Mouse (Mus musculus): ENCODE results near the gene Ms4a7. TPM values are rescaled to one million over a fixed set of nuclear protein-coding genes. Genes with fewer than 3 reads are reported as not detected.
"Not testable (repeated sequence)": the region's sequence is repeated elsewhere in the genome, so short reads cannot be mapped to it uniquely, and the experiment has no call there.

Gene Ms4a7
- polyA plus RNA-seq, 1 experiment, result 3.8 TPM

GRCm38 (mm10) chr19:11299529-11299928, 36.4 kb downstream of the Ms4a7 start:
- not testable (repeated sequence) for H3K27ac ChIP-seq (replicated peaks; ENCODE audit: low read depth, low read length); H3K4me3 ChIP-seq (ENCODE audit: insufficient read depth, low read depth, low read length); H3K4me1 ChIP-seq (ENCODE audit: control insufficient read depth, insufficient read depth, insufficient read length, low read length)

GRCm38 (mm10) chr19:11298939-11299338, 37.0 kb downstream of the Ms4a7 start:
- Histone ChIP-seq H3K4me1 (ENCODE audit: control insufficient read depth, insufficient read depth, insufficient read length, low read length) (no peaks in the 10 kb centered on the region), H3K27ac (replicated peaks; ENCODE audit: low read depth, low read length) (no peak overlapping the region), H3K4me3 (ENCODE audit: insufficient read depth, low read depth, low read length) (no peak overlapping the region)

GRCm38 (mm10) chr19:11293616-11294015, 42.3 kb downstream of the Ms4a7 start:
- not testable (repeated sequence) for H3K4me1 ChIP-seq (ENCODE audit: control insufficient read depth, insufficient read depth, insufficient read length, low read length); H3K4me3 ChIP-seq (ENCODE audit: insufficient read depth, low read depth, low read length); H3K27ac ChIP-seq (replicated peaks; ENCODE audit: low read depth, low read length)

- Histone ChIP-seq H3K4me1 (ENCODE audit: control insufficient read depth, insufficient read depth, insufficient read length, low read length) (no peaks in the 10 kb centered on the region), H3K27ac (replicated peaks; ENCODE audit: low read depth, low read length) (peak overlapping the region; percentile 53), H3K4me3 (ENCODE audit: insufficient read depth, low read depth, low read length) (peak overlapping the region; percentile 54)
Observed at GRCm38 (mm10) chr19:11292990-11293389, 43.0 kb downstream of the Ms4a7 start.

- H3K4me3 ChIP-seq (ENCODE audit: insufficient read depth, low read depth, low read length), result no peak within 1 kb of the TSS
- no peaks in the 10 kb centered on the region for H3K4me1 ChIP-seq (ENCODE audit: control insufficient read depth, insufficient read depth, insufficient read length, low read length)
- H3K27ac ChIP-seq (replicated peaks; ENCODE audit: low read depth, low read length), result no peak within 1 kb of the TSS
Observed at GRCm38 (mm10) chr19:11283773-11284172, 52.2 kb downstream of the Ms4a7 start, which contains the start of gene Ms4a5. Gene Ms4a5, minus strand, starts transcription at chr19:11283873.

GRCm38 (mm10) chr19:11280223-11280622, 55.7 kb downstream of the Ms4a7 start:
- Histone ChIP-seq H3K4me1 (ENCODE audit: control insufficient read depth, insufficient read depth, insufficient read length, low read length) (no peaks in the 10 kb centered on the region), H3K27ac (replicated peaks; ENCODE audit: low read depth, low read length) (no peak overlapping the region), H3K4me3 (ENCODE audit: insufficient read depth, low read depth, low read length) (no peak overlapping the region)

GRCm38 (mm10) chr19:11276431-11276830, 59.5 kb downstream of the Ms4a7 start:
- H3K4me3 ChIP-seq (ENCODE audit: insufficient read depth, low read depth, low read length), result no peak overlapping the region
- no peaks in the 10 kb centered on the region for H3K4me1 ChIP-seq (ENCODE audit: control insufficient read depth, insufficient read depth, insufficient read length, low read length)
- H3K27ac ChIP-seq (replicated peaks; ENCODE audit: low read depth, low read length), result no peak overlapping the region

Other genes with a start within 250 kb of the Ms4a7 start
- not detected in 2 replicates for gene 1700017D01Rik, start 205.3 kb downstream of the Ms4a7 start, polyA plus RNA-seq (2012; ENCODE audit: insufficient read depth, insufficient read length, missing spikeins)
- gene 1700025F22Rik, start 170.8 kb downstream of the Ms4a7 start, polyA plus RNA-seq (2012; ENCODE audit: insufficient read depth, insufficient read length, missing spikeins), result not detected in 2 replicates
- not detected in 2 replicates for gene Ms4a13, start 139.4 kb downstream of the Ms4a7 start, polyA plus RNA-seq (2012; ENCODE audit: insufficient read depth, insufficient read length, missing spikeins)
- not detected in 2 replicates for gene Ms4a12, start 103.7 kb downstream of the Ms4a7 start, polyA plus RNA-seq (2012; ENCODE audit: insufficient read depth, insufficient read length, missing spikeins)
- 0.32 and 0.75 TPM in 2 replicates for gene Ms4a1, start 69.9 kb downstream of the Ms4a7 start, polyA plus RNA-seq (2012; ENCODE audit: insufficient read depth, insufficient read length, missing spikeins)
- not detected in 2 replicates for gene Ms4a5, start 52.3 kb downstream of the Ms4a7 start, polyA plus RNA-seq (2012; ENCODE audit: insufficient read depth, insufficient read length, missing spikeins)
- gene Ms4a14, start 21.7 kb downstream of the Ms4a7 start, polyA plus RNA-seq (2012; ENCODE audit: insufficient read depth, insufficient read length, missing spikeins), result 0.38 and 0.59 TPM in 2 replicates
- 2.3 TPM in 1 of 2 replicates, not detected in the other for gene Ms4a4a, start 39.4 kb upstream of the Ms4a7 start, polyA plus RNA-seq (2012; ENCODE audit: insufficient read depth, insufficient read length, missing spikeins)
- gene Ms4a4c, start 68.6 kb upstream of the Ms4a7 start, polyA plus RNA-seq (2012; ENCODE audit: insufficient read depth, insufficient read length, missing spikeins), result 0.71 TPM in 1 of 2 replicates, not detected in the other
- not detected in 2 replicates for gene Ms4a4b, start 107.4 kb upstream of the Ms4a7 start, polyA plus RNA-seq (2012; ENCODE audit: insufficient read depth, insufficient read length, missing spikeins)
- gene Ms4a6c, start 133.2 kb upstream of the Ms4a7 start, polyA plus RNA-seq (2012; ENCODE audit: insufficient read depth, insufficient read length, missing spikeins), result 2.7 and 3.9 TPM in 2 replicates
- gene Gm8369, start 149.8 kb upstream of the Ms4a7 start, polyA plus RNA-seq (2012; ENCODE audit: insufficient read depth, insufficient read length, missing spikeins), result not detected in 2 replicates
- 3.9 and 4.5 TPM in 2 replicates for gene Ms4a6b, start 180.4 kb upstream of the Ms4a7 start, polyA plus RNA-seq (2012; ENCODE audit: insufficient read depth, insufficient read length, missing spikeins)
- gene Ms4a4d, start 200.7 kb upstream of the Ms4a7 start, polyA plus RNA-seq (2012; ENCODE audit: insufficient read depth, insufficient read length, missing spikeins), result 5.7 and 7.2 TPM in 2 replicates